Mouse (Mus musculus): ENCODE measurements around the gene Fbxw4.
A peak's percentile ranks its signal among the peaks of the same experiment; 100 is the strongest.

DNA sequence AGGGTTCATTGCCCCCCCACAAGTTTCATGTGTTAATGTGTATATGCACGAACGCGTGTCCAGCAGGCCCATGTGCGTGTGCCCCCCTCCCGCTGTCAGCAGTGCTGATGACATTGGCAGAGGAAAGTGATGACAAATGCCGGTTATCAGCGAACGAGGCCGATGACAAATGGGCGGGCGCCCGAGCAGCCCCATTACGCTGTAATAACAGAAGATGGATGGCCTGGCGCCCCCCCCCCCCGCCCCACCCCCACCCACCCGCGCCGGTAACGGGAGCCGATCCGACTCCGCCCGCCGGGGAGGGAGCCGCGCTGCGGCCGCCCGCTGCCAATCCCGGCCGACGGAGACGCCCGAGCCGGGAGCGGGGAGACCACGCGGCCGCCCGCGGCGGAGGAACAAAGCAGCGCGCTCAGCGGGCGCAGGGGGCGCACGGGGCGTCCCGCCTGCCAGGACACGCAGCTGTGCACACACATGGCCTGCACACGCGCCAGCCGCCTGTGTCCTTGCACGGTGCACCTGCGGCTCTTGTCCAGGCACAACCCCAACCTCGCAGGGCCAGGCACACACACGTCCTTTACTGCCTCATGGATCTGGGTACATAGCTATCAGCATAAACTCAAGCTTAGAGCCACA lies 118.6 kb downstream of the Fbxw4 start:
- TF ChIP-seq EP300 (optimal IDR thresholded peaks at IDR 0.05) (no peak), CTCF (IDR thresholded peaks at IDR 0.05; ENCODE audit: low read depth) (peak; percentile 22; the same call in 1 of the 2 replicates)

All from stomach, postnatal 0 days (tissue).